Mouse (Mus musculus) urinary bladder, adult 2 months (tissue): ENCODE results near the gene Zfp651. TPM values are rescaled to one million over a fixed set of nuclear protein-coding genes. Genes with fewer than 3 reads are reported as not detected.

Experiments
- DNase-seq: peaks from one replicate; pipeline ENCODE4 v3.0.0; 2022; ENCODE audit warnings: low spot score
- polyA plus RNA-seq: library from polyadenylated mRNA; depleted of rRNA; stranded (reverse); fragments of >200 nt; gene quantifications from 2 replicates; pipeline ENCODE4 v1.2.3, GENCODE M21; 2012; rRNA removed

The Zfp651 gene
- polyA plus RNA-seq, 1 experiment: 55.2 TPM

GRCm38 (mm10) chr9:121810081-121810821 is 51.1 kb downstream of the Zfp651 start:
- no peak for DNase-seq

DNA sequence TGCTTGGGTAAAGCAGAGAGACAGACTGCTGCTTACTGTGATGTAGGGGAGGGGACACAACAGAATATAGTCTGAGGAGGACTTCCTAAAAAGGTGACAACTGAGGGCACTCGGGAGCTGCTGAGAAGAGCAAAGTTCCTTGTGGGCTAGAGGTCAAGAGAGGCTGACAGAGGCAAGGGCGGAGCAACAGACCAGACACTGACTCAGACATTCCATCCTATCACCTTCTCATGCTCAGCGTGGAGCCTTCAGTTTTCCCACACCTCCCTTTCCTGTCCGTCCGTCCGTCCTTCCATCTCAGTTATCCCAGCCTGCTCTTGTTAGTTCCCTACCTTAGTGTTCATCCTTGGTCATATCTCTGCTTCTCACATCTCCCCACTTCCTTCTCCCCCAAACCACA is 56.1 kb downstream of the Zfp651 start:
- no peak for DNase-seq

- DNase-seq: no peak
Observed at GRCm38 (mm10) chr9:121819073-121819770, 60.1 kb downstream of the Zfp651 start.

DNA sequence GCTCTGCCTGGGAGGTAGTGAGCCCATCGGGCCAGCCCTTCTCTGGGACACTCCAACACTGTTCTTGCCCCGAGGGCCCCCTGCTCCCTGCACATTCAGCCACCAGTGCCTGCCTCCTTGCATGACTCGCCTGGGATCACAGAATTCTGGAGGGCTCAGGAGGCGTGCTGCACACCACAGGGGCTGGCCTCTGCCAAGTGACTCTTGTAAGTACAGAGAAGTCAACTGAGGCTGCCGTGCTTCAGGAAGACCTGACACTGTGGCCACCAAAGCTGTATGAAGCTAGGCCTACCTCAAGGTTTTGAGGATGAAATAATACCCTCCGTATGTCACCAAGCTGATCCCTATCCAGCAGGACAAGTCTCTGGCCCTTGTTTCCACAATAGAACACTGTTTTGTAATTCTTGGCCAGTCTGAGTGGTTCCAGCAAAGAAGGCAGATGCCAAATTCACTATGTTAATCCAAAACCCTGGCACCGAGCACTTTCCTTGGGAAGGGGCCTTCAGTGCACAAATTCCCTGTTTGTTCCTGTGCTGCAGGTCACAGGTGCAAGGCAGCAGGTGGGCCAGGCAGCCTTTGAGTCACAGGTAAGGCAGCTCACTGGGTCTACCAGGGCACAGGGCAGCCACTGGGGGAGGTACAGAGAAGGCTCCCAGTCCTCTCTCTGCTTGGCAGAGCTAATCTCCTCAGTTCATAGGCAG is 60.8 kb downstream of the Zfp651 start:
- no peak for DNase-seq

GRCm38 (mm10) chr9:121820765-121821164 is 61.6 kb downstream of the Zfp651 start:
- no peak for DNase-seq

Other genes with a start within 250 kb of the Zfp651 start
- 0.63 and 0.73 TPM in 2 replicates for gene Lyzl4, start 117.2 kb upstream of the Zfp651 start, polyA plus RNA-seq
- 2.6 and 3.0 TPM in 2 replicates for gene Vipr1, start 116.6 kb upstream of the Zfp651 start, polyA plus RNA-seq
- 4.3 and 5.0 TPM in 2 replicates for gene Sec22c, start 53.8 kb upstream of the Zfp651 start, polyA plus RNA-seq
- 44.2 and 46.8 TPM in 2 replicates for gene Ss18l2, start 49.0 kb upstream of the Zfp651 start, polyA plus RNA-seq
- 89.1 and 120 TPM in 2 replicates for gene Nktr, start 40.2 kb upstream of the Zfp651 start, polyA plus RNA-seq
- gene Klhl40, start 18.3 kb downstream of the Zfp651 start, polyA plus RNA-seq: 0.07 and 0.10 TPM in 2 replicates
- 1.9 and 3.0 TPM in 2 replicates for gene Hhatl, start 33.2 kb downstream of the Zfp651 start, polyA plus RNA-seq
- 0.62 and 1.3 TPM in 2 replicates for gene Ccdc13, start 80.1 kb downstream of the Zfp651 start, polyA plus RNA-seq
- gene Higd1a, start 99.0 kb downstream of the Zfp651 start, polyA plus RNA-seq: 55.1 and 55.2 TPM in 2 replicates
- gene Ackr2, start 139.0 kb downstream of the Zfp651 start, polyA plus RNA-seq: 5.0 and 8.7 TPM in 2 replicates
- gene Cyp8b1, start 157.0 kb downstream of the Zfp651 start, polyA plus RNA-seq: 0.13 and 0.14 TPM in 2 replicates
- gene Fam198a, start 191.7 kb downstream of the Zfp651 start, polyA plus RNA-seq: 6.7 and 7.3 TPM in 2 replicates
- gene Pomgnt2, start 237.8 kb downstream of the Zfp651 start, polyA plus RNA-seq: 15.7 and 16.7 TPM in 2 replicates